Mouse (Mus musculus) WW6 (cell line): ENCODE results near the gene Adamtsl2.

Source experiments
- DNase-seq: peaks from one replicate; pipeline ENCODE4 v3.0.0-alpha.2; 2013; ENCODE audit warnings: low read depth, low spot score

Adamtsl2 gene

GRCm38 (mm10) chr2:27074804-27075203 is 4.4 kb upstream of the Adamtsl2 start:
- DNase-seq, result no peak

DNA sequence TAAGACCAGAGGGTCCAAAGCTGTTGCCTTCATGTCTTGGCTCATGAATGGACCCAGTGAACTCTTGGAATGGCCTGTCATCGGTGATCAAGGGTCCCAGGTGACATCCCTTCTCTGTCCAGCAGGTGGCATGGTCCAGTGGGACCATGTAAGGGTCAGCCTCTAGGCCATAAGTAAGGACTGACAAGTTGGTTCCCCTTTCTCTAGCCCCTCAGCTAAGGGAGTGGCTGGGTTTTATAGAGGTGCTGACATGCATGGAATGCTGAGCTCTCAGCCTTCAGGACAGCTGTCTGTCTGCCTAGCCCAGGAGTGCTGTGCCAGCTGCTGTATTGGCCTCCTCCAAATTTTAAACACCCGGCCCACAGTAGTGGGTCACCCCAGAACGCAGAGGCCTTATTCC is 3.7 kb upstream of the Adamtsl2 start:
- DNase-seq, result no peak

GRCm38 (mm10) chr2:27077655-27078244 is 1.4 kb upstream of the Adamtsl2 start:
- DNase-seq, result no peak

DNA sequence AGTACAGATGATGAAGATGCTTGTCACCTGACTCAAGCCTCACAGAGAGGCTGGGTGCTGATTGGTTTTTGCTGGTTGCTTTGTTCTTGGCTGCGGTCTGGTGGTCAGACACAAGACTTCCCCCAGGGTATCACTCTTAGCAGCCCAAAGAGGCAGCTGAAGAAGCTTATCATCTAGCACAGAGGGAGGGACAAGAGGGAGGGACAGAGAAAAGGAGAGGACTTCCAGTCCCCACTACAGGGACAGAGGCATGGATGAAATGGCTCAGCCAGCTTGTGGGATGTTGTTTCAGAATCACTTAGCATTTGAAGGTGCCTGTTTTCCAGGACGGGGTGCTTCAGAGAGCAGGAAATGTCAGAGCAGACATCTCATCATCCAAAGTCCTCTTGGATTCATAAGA is 867 bp upstream of the Adamtsl2 start:
- no peak for DNase-seq

- no peak for DNase-seq
Observed at GRCm38 (mm10) chr2:27079649-27080048, 470 bp downstream of the Adamtsl2 start.

DNA sequence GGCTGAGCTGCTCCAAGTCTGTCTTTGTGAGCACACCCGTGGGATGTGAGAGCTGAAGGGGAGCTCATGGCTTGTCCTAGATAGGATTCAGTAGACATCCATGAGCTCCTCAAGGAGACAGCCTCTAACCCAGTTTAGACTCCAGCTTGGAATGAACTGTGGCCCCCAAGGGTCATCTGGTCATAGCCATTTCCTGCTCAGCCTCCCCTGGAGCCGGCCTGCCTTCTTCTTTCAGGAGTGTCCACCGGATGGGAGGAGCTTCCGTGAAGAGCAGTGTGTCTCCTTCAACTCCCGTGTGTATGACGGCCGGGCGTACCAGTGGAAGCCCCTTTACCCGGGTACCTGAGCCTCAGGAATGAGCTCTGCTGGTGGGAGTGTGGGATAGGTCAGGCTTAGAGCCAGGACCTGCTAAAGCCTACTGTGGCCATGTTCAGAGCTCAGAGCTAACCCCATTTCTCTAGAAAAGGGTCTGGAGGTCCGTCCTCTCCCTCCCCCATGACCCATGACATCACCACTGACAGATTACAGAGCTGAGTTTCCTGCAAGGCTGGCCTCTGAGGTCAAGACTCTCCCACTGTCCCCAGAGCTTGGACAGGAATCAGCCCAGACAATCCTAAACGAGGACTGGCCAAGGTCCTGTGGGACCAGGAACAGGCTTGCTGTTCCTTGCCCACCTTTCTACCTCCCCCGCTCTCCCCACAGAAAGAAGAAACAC is 4.7 kb downstream of the Adamtsl2 start:
- DNase-seq, result no peak

GRCm38 (mm10) chr2:27084963-27085362 is 5.8 kb downstream of the Adamtsl2 start:
- DNase-seq, result no peak

- no peak for DNase-seq
Observed at GRCm38 (mm10) chr2:27085801-27086200, 6.6 kb downstream of the Adamtsl2 start.

GRCm38 (mm10) chr2:27086483-27087010 is 7.4 kb downstream of the Adamtsl2 start:
- no peak for DNase-seq

DNA sequence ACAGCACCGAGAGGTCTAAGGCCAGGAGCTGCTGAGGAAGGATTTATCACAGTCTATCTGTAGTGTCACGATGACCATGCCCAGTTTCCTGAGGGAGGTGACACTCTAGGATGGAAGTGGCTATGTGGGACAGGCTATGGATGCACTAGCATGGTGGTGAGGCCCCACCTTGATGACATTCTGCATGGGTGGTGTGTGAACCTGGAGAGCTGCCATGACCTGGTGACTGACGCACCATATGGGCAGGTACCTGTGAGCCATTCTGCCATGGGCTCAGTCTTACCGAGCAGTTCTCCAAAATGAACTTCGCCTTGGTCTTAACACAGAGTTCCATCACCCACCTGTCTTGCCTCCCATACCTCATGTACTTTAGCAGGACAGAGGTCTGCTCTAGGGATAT is 8.4 kb downstream of the Adamtsl2 start:
- DNase-seq, result no peak

GRCm38 (mm10) chr2:27088071-27088644 is 9.0 kb downstream of the Adamtsl2 start:
- no peak for DNase-seq

DNA sequence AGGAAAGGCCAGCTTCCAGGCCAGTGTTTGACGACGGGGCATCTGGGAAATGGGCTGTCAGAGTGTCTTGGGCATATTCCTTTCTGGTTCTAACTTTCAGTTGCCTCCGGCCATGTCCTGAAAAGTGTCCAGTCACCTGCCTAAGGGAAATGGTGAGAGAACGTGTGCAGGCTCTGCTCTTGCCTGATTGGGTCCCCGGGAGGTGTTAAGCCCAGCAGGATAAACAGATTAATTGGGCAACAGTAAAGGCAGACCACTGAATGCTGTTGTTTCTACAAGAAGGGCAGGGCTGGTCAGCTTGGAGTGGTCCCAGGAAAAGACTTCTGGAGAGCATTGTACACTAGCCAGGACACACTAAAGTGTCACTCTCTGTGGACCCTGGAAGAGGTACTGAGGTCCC is 9.5 kb downstream of the Adamtsl2 start:
- DNase-seq, result no peak

GRCm38 (mm10) chr2:27089238-27089637 is 10.1 kb downstream of the Adamtsl2 start:
- DNase-seq, result no peak

- no peak for DNase-seq
Observed at GRCm38 (mm10) chr2:27095178-27095577, 16.0 kb downstream of the Adamtsl2 start.

DNA sequence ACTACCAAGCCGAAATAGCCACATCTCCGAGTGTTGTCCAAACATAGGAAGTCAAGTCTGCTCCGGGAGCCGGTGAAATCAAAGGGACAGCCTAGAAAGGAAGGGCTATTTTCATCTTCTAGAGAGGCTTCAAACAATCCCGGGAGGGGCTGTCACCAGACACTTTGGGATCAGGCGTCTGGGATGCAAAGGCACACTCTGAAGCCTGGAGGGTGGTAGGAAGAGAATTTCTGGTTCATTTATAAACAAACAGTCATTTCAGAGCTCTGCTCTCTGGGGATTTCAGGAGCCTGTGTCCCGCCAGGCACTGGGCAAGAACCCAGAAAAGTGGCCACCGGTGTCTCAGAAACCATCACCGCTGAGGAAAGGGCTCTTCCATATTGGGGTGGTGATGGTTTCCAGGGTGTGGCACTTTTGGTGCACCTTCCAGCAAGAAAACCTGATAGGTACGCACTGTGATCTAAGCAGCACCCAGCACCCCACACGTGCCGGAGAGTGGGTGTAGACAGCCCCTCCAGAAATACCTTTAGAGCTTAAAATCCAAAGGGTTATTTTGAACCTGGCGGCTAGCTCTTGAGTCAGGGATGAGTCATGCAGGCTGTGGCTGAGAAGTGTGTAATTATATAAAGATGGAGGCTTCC is 17.3 kb downstream of the Adamtsl2 start:
- no peak for DNase-seq

- no peak for DNase-seq
Observed at GRCm38 (mm10) chr2:27097241-27097656, 18.1 kb downstream of the Adamtsl2 start.

GRCm38 (mm10) chr2:27097776-27098175 is 18.6 kb downstream of the Adamtsl2 start:
- no peak for DNase-seq

DNA sequence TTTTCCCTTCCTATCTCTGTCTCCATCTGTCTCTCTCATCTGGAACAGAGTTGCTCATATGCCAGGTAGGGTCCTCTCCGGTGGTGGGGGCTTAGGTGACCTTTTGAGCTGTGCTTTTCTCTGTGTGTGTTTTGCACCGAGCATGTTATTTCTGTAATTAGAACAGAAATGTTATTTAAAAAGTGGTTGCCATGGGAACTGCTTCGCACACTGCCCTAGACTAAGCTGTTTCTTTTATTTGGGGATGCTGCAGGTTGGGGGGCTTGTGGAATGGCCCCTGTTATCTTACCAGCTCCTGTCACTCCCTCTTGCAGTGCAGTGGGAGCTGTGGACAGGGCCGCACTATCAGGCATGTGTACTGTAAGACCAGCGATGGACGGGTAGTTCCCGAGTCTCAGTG is 24.4 kb downstream of the Adamtsl2 start:
- DNase-seq, result no peak

- DNase-seq, result no peak
Observed at GRCm38 (mm10) chr2:27106816-27107215, 27.6 kb downstream of the Adamtsl2 start.

DNA sequence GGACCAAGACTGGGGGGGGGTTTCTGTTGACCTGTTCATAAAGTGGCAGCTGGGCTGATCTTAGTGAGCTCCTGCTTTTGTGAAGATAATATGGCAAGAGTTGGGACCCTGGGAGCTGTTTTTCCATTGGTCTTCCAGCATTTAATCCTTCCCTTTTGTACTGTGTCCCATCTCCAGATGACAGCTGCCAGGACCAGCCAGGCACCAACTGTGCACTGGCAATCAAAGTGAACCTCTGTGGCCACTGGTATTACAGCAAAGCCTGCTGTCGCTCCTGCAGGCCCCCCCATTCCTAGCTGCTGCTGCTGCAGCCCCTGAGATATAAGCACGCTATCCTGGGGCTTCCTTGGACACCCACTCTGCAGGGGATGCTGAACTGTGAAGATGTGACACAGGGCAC is 29.0 kb downstream of the Adamtsl2 start:
- DNase-seq, result no peak

GRCm38 (mm10) chr2:27109052-27109451 is 29.9 kb downstream of the Adamtsl2 start:
- no peak for DNase-seq

DNA sequence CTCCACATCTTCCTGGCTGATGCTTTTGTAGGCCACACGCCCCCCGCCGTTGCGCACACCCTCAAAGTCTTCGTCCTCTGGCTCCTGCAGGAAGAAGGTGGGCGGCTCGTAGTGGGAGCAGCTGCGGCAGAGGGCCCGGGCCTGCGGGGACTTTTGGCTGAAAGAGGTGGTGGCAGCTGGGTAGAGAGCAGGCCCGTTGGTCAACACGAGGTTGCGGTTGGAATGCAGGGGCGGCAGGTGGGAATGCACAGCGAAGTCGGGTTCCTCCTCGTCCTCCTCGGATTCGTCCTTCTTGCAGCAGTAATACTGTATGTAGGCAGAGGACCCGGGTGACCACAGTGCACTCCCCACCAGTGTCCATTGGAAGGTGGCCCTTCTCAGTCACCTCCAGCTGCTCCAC is 33.4 kb downstream of the Adamtsl2 start:
- DNase-seq, result no peak
